In the genomic region with DNA sequence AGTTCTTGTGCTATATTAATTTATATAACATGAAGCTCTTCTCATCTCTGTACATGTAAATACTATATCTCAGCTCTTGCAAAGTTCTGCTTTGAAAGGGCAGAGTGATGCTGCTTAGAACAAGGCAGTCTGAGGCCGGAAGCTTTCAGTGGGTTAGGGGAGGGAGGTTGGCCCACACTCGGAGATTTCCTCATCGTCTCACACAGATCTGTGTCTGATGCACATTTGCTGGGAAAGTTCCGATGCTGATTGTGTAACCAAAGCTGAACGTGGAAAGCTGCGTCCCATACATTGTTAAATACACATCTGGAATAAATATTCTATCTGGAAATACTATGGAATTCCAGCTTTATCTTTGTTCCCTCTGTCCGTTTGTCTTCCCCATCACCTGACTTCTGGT, we compare ENCODE assay signal across 28 mouse cellular contexts. TPM values are rescaled to one million over a fixed set of nuclear protein-coding genes. Genes with fewer than 3 reads are reported as not detected.
"Had no signal": no experiment of that assay in that cellular context is flagged by ENCODE, and none has a peak within 500 bp of the region (broad histone marks: within the 10 kb centered on the region; RNA-seq: fewer than 3 reads in every experiment).

No protein-coding gene starts in this region.

- H3K4me3 ChIP-seq: heart, adult 2 months; heart, embryonic 13.5 days; heart, embryonic 15.5 days; hindbrain, embryonic 13.5 days; hindbrain, embryonic 15.5 days; layer of hippocampus, adult 2 months; left cerebral cortex, adult 2 months; limb, embryonic 10.5 days; limb, embryonic 12.5 days had no signal

- H3K9me3 ChIP-seq: heart, embryonic 13.5 days; heart, embryonic 15.5 days; hindbrain, embryonic 13.5 days; hindbrain, embryonic 15.5 days; limb, embryonic 10.5 days; limb, embryonic 12.5 days had no signal

- H3K9ac ChIP-seq: heart, embryonic 13.5 days; heart, embryonic 15.5 days; hindbrain, embryonic 13.5 days; hindbrain, embryonic 15.5 days; limb, embryonic 12.5 days had no signal

- H3K4me1 ChIP-seq: heart, embryonic 13.5 days; heart, embryonic 15.5 days; hindbrain, embryonic 13.5 days; hindbrain, embryonic 15.5 days; limb, embryonic 12.5 days had no signal

- H3K27me3 ChIP-seq: heart, embryonic 13.5 days; heart, embryonic 15.5 days; hindbrain, embryonic 13.5 days; hindbrain, embryonic 15.5 days had no signal

- DNase-seq: gastrocnemius, postnatal 14 days; gastrocnemius, postnatal 36 days; heart, adult 2 months; heart, postnatal 14 days; heart, postnatal 36 days; kidney, adult 11 months; kidney, adult 2 months; kidney, adult 9 months; kidney, postnatal 10 days; kidney, postnatal 25 days; kidney, postnatal 4 days; liver had no signal

- H3K27ac ChIP-seq: heart, adult 2 months; heart, embryonic 13.5 days; heart, embryonic 15.5 days; hindbrain, embryonic 13.5 days; hindbrain, embryonic 15.5 days; hindbrain, postnatal 0 days; layer of hippocampus, adult 2 months; left cerebral cortex, adult 2 months; limb, embryonic 10.5 days; limb, embryonic 12.5 days had no signal

- ATAC-seq: hindbrain, postnatal 0 days; intestine, embryonic 16.5 days had no signal

- H3K36me3 ChIP-seq: heart, embryonic 13.5 days; heart, embryonic 15.5 days; hindbrain, embryonic 13.5 days; hindbrain, embryonic 15.5 days; limb, embryonic 12.5 days had no signal

- H3K4me2 ChIP-seq: heart, embryonic 11.5 days; heart, embryonic 13.5 days; heart, embryonic 15.5 days; hindbrain, embryonic 13.5 days; hindbrain, embryonic 15.5 days; limb, embryonic 12.5 days; liver, embryonic 11.5 days had no signal

RNA-seq across cellular contexts. Expression of gene Igfbp1, which starts 4.6 kb away (rescaled TPM):
- polyA plus RNA-seq: heart, adult 2 months; heart, postnatal 0 days; hindbrain, postnatal 0 days had no signal

RNA-seq across cellular contexts. Expression of gene Gm11985, which starts 13.8 kb away (rescaled TPM):
- polyA plus RNA-seq: gonadal fat pad, adult 2 months; heart, adult 2 months; heart, embryonic 11.5 days; heart, embryonic 13.5 days; heart, embryonic 15.5 days; heart, postnatal 0 days; hindbrain, embryonic 11.5 days; hindbrain, embryonic 13.5 days; hindbrain, postnatal 0 days; intestine, embryonic 14.5 days; intestine, embryonic 16.5 days; kidney, adult 2 months; limb, embryonic 10.5 days; limb, embryonic 12.5 days; liver, embryonic 11.5 days had no signal
